Mouse (Mus musculus): ENCODE measurements around the gene Rrn3. TPM values are rescaled to one million over a fixed set of nuclear protein-coding genes. Genes with fewer than 3 reads are reported as not detected.
"Not testable (repeated sequence)": the region's sequence is repeated elsewhere in the genome, so short reads cannot be mapped to it uniquely, and the experiment has no call there.

Rrn3 gene
- total RNA-seq, 4 experiments from 2014 or later = 47.4 to 55.0 (median 50.1) TPM

DNA sequence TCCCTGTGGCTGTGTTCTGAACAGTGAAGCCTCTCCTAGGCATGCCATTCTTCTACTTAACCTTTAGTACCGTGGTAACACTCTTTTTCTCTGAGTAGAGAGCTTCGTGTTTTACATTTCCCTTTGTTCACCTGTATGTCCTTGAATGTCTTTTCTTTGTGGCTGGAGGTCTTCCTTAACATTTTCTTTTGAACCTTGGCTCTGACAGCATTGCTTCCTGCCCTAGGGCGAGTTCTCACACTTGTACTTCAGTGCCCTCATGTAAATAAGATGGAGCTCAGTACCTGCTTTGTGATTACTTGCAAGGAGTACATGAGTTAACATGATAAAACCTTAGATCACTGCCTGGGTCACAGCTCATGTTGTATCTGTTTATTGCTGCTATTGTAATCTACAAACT lies 5.4 kb downstream of the Rrn3 start:
- no peak for DNase-seq

DNA sequence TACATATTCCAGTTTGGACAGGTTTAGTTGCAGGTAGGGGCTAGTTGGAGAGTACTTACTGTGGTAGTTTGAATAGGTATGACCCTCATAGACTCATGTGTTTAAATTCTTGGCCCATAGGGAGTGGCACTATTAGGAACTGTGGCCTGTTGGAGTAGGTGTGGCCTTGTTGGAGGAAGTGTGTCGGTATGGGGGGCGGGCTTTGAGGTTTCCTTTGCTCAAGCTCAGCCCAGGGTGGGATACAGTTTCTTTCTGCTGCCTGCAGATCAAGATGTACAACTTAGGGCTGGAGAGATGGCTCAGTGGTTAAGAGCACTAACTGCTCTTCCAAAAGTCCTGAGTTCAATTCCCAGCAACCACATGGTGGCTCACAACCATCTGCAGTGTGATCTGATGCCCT lies 12.9 kb downstream of the Rrn3 start:
- not testable (repeated sequence) for DNase-seq

DNA sequence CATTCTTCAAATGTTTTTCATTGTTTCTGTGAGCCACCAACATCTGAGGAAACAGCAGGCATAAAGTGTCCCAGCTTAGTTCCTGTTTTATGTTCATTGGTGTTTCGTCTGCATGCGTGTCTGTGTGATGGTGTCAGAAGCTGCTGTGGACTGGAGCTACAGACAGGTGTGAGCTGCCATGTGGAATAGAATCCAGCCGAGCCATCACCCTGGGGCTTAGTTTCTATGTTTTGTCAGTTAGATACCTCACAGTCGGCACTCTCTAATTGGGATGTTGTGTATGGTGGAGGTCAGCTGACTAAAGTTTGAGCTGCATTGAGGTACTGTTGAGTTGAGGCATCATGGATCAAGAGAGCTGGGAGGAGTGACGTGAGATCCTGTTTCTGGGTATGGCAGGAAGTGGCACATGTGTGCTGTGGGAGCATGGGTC lies 16.3 kb downstream of the Rrn3 start:
- DNase-seq = no peak

DNA sequence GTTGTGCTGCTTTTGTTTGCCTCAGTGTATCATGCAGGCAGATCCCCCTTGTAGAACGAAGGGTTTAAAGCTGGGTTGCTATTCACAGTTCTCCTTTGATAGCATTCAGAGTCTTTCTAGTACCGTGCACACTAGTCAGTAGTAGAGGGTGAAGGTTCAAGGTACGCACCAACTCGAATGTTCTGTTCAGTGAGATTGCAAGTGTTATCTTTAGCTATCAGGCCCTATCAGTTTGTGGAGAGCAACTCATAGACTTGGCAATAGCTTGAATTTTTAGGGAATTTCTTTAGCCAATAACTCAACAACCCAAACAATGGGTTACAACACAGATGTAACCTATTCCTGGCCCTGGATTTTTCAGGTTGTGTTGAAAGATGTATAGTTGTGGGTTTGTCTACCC lies 20.7 kb downstream of the Rrn3 start:
- no peak for DNase-seq

DNA sequence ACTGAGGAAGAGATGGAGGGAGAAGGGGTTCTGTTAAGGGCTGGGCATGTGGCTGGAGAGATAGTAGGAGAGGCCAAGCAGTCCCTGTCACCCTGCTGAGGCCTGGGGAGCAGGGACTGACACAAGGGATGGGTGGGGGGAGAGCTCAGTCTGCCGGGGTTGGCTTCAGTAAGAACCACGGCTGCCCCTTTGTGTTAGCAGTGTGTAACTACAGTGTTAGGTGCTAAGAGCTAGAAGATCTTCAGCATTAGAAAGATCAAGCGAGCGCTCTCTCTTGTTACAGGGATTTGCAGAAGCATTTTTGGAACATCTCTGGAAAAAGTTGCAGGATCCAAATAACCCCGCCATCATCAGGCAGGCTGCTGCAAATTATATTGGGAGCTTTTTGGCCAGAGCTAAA lies 24.2 kb downstream of the Rrn3 start:
- no peak for DNase-seq

DNA sequence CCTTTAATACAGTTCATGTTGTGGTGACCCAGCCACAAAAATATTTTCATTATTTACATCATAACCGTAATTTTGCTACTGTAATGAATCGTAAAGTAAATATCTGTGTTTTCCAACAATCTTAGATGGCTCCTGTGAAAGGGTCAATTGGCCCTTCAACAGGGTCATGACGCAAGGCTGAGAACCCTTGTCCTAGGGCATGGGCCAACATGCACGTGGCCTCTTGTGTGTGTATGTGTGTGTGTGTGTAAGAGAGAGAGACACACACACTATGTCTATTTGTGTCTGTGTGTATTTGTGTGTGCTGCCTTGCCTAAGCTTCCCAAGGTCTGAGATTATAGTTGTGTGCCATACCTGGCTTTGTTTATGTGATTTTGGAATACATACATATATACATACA lies 27.1 kb downstream of the Rrn3 start:
- no peak for DNase-seq

DNA sequence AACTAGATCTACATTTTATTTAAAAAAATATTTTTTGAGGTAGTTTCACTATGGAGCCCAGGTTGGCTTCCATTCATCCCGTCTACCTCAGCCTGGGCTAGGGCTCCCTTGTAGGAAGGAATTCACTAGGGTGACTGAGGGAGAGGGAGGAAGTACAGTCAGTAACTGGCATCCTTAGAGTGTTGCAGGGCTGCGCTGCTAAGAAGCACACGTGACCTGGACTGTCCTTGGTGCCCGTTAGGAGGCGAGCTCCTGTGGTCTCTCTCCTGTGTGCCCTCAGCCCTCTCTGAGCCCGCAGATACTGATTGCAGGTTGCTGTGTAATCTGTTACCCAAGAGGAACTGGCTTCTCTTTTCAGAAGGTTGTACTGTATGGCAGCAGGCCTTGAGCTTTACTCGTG lies 27.9 kb downstream of the Rrn3 start:
- no peak for DNase-seq

DNA sequence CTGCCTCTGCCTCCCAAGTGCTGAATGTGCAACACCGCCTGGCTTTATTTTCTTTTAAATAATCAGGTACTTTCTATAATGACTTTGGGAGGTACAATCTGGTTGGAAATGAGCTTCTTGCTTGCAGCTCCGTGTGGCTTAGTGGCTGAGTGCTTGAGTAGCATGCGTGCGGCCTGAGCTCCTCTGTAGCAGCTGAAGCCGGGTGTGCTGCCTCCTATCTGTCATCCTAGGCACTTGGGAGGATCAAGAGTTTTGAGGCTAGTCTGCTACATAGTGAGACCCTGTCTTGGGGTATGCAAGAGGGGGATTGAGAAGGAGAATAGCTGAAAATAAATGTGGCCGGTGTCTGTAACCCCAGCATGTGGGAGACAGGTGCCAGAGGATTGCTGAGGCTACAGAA lies 31.6 kb downstream of the Rrn3 start:
- DNase-seq = no peak

DNA sequence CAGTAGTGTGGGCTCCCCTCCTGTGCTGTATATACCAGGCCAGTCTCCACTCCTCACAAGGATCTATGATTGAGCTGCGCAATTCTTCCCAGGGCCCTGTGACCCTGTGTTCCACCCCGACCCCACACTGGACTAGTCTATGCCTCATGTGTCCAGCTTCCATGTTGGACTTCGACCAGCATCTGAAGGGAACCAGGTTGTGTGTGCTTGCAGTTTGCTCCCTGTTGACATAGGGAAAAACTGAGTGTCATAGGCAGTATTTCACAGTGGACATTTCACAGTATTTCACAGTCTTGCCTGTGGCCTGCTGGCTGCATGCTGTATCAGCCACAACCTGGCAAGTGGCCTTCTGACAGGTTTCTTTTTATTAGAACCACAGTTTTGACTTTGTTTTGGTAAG lies 32.7 kb downstream of the Rrn3 start:
- DNase-seq = no peak

DNA sequence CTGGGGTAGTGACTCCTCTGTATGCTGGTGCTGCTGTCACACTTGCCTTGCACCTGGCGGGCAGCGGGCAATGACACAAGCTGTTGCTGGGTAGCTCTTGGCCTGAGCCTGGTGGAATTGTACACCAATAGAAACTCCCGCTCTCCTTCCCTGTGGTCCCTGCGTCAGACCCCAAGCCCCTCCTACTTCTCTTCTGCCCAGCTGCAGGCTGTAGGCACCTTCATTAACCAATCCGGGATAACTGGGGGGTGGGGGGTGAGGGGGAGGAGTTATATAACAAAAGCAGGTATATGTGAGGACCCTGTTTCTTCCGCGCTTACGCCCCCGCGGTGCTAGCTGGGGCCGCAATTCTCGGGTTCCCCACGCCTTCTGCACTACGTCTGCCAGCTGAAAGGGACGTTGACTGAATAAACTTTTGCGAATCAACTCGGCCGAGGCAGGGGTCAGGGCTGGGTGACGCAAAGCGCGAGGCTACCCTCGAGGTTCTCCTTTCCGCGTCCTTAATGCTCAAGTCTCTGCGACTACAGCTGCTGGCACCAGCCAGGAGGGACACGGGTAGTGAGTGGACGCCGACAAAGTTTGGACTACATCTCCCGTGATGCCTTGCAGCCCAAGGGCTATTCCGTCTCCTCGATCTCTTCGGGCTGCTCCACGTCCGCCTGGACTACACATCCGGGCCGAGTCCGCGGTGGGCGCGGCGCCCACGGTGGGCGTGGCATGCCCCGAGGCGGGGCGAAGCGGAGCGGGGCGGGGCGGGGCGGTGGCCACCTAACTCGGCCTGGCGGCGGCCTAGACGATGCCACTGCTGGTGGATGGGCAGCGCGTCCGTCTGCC lies 38.3 kb downstream of the Rrn3 start, which contains the start of gene Ntan1:
Ntan1 (plus strand) TSS at position 286 of the 834 bp plus-strand sequence.
- peak; percentile 95 for DNase-seq

DNA sequence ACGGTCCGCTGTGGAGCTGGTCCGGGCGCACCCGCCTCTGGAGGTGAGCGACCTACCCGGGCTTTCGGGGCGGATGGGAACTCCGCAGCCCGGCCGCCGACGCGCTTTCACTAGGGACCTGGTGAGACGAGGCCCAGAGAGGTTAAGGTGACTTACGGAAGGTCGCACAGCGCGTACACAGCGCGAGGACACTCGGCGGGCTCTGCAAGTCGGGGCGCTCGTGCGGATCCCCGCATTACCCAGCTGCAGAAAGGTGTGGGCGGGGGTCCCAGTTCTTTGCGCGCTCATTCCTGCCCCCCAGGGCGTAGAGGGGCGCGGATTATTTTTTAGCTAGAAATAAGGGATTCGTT lies 38.9 kb downstream of the Rrn3 start:
- DNase-seq = no peak

DNA sequence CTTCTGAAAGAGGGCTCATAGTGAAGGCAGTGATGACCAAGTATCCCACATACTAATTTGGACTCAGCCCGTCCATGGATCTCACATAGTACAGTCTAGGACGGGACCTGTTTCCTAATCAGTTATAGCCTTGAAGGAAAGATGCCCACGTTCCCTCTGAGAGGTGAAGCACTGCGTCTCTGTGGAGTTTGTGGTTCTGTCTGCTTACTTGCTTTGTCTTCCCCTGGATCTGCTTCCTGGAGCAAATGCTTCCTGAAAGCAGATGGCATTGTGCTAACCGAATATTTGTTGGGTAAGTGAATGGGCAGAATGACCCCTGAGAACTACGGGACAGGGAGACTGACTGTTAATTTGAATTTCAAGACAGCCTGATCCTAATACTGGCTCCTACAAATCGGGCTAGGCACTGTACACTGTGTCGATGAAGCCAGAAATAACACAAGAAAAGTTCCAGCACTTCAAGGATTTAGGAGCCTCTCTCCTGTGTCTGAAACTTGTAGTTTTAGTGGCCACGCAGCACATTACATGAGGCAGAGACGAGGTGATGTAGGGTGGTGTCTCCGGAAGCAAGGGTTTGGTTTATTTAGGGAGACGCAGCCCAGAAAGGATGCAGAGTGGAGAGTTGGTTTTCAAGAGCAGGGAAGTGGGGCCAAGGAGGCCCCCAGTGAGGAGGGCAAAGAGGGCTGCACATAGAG lies 39.4 kb downstream of the Rrn3 start:
- no peak for DNase-seq

DNA sequence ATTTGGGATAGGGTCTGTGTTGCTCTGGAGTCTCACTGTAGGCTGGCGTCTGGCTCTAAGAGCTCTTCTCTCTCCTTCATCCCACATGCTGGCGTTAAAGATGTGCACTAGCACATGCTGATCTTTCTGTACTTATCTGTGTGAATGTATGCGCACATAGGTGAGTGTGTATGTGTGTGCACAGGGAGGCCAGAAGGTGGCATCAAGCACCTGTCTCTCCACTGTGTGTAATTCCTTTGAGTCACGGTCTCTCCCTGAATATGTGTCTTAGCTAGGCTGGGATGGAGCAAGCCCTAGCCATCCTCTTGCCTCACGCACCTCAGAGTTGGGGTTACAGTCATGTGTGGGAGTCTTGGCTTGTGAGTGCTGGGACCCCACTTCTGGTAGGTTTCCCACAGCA lies 40.3 kb downstream of the Rrn3 start:
- no peak for DNase-seq

DNA sequence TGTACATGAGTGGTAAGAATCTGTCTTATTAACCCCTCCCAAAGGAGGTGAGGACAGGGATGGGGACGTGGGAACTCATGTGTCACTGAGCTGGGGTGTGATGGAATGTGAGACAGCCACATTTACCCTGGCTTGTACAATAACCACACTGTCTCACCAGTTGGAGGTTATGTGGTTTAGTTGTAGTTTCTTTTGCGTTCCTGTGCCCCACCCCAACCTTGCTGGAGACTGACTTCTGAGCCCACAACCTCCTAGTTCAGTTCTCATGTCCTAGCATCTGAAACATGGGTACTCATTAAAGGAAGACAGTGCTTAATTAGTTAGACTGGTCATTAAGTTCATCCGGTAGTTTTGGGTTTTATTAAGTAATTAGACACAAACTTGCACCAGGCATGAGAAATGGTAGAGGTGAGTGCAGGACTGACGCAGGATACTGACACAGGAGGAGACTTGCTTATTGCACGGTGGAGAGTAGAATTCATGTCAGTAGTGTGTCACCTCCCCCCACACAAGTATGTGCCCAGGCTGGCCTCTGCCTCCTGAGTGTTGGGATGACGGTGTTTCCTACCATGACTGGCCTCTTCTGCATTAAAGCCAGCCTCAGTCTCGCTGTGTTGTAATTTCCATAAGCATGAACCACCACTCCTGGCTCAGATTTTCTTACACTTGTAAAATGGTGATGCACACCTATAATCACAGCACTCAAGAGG lies 45.4 kb downstream of the Rrn3 start:
- no peak for DNase-seq

DNA sequence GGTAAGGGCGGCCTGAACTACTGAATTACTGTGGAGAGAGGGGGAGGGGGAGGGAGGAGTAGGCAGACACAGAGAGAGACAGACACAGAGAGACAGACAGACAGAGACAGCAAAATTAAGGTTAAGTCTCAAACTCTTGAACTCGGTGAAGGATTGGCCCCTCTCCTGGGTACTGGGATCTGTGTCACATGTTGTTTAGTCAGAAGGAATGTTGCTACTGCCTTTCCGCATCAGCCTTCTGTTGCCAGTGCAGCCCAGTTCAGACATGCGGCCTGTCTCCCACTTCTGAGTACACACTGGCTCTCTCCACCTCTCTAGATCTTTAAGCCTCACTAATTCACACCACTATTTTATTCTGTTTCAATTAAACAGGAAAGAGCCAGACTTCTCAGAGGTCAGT lies 46.0 kb downstream of the Rrn3 start:
- DNase-seq = no peak

DNA sequence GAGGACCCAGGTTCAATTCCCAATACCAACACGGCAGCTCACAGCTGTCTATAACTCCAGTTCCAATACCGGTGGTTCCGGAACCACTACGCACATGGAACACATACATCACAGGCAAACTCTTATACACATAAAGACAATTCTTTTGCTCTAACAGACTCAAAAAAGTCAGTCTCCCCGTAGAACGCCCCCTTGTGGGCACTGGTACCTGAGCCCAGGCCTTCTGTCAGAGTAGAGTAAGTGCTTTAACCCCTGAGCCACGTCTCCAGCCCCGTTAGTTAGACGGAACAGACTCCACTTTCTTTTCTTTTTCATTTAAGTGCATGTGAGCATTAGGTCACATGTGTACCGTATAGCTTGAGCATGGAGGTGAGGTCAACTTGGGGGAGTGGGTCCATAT lies 49.9 kb downstream of the Rrn3 start:
- no peak for DNase-seq

DNA sequence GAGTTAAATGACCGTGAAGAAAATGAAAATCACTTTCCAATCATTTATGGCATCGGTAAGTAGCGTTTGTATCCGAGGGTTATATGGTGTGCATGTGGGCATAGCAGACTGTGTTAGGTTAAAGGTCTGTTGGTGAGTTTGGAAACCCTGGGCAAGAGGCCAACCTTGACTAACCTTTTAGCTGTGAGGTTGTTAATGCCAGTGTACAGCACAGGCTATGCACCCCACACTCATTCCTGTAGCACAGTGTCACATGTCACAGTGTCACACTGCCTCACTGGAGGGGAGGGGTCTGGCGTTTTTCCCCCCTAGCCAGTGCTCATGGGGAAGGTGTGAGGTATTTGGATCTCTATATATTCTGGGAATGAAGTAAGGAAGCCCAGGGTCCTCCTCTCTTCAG lies 51.1 kb downstream of the Rrn3 start:
- DNase-seq = no peak

DNA sequence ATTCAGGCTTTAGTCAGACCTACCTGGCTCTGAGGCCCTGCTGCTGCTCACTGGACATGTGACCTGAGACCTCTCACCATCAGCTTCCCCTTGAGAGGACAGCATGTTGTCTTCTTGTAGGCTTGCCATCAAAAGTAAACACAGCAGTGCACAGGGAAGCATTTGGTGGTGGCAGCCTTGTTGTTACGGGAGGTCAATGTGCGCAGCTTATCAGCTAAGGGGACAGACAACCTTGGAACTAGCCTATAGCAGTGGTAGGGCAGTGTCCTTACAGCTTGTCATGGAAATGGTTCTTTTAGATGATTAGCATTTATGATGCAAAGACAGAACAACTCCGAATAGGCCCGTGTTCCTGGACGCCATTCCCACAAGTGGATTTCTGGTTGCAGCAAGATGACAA lies 53.9 kb downstream of the Rrn3 start:
- no peak for DNase-seq

DNA sequence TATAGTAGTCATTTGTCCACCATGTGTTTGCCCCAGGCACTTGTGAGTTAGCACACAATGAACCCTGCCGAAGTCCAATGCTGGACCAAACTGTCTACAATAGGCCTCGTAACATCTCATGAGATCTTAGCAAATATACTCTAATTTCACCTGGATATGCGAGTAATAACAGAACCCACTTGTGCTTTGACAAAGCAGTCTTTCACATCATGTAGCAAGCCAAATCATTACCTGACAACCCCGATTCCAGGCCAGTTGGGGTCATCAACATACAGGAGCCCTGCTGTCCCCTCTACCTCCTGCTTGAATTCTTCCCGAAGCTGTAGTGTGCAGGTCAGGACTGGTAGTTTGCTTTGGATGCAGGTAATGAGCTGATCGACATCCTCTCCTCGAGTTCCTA lies 59.5 kb downstream of the Rrn3 start:
- DNase-seq = no peak

DNA sequence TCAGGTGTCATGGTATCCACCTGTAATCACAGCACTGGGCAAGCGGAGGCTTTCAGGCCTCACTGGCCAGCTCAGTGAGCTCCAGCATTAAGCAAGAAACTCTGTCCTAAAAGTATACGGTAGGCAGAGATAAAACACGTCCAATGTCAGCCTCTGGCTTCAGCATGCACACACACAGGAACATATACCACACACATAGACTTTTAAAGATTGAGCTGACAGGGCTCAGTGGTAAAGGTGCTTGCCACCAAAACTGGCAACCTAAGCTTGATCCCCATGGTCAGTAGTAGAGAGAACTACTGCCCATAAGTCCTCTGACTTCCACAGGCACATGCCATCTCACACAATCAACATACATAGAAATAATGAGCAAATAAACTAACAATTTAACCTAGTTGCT lies 60.4 kb downstream of the Rrn3 start:
- no peak for DNase-seq

DNA sequence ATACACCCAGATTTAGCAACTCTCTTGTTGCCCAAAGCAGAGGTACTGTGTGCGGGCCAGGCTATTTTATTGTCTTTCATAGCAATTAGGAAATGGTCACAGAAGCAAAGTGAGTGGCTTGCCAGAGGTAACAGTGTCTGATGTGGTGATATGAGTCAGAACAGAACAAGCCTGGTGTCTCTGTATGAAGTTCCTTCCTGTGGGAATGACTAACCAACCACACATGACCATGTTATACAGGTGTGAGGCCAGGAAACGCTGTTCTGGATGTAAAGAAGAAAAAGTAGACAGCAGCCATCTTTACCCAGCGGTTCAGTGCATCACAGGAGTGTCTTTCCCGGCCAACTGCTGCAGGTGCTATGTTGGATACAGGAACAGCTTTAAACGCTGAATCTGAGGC lies 64.5 kb downstream of the Rrn3 start:
- DNase-seq = no peak

DNA sequence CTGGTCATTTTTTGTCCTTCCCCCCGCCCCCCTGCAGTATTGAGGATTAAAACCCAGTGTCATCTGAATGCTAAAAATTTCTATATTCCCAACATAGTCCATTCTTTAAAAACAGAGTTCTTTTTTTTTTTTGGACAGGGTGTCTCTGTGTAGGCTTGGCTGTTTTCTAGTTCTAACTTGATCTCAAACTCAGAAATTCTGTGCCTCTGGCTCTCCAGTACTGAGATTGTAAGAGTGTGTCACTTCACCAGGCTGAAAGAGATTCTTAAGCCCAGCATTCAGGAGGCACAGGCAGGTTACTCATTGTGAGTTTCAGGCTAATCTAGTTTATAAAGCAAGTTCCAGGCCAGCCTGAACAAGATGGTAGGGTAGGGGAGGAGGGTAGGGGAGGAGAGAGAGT lies 66.2 kb downstream of the Rrn3 start:
- no peak for DNase-seq

DNA sequence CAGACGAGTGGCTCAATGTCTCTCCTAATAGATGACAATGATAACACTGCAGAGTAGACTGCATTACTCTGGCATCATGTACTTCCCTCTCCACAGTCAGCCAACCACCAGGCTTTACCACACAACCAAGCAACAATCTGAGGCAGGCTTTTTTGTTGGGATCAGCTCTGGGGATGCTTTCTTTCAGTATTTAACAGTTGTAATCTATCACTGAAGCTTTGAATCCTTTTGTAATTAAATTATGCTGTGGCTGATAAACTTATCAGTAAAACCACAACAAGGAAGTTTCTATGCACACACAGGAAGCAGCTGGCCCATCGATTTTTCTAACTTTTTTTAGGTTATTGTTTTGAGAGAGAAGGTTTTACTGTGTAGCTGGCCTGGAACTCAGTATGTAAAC lies 67.8 kb downstream of the Rrn3 start:
- DNase-seq = no peak

DNA sequence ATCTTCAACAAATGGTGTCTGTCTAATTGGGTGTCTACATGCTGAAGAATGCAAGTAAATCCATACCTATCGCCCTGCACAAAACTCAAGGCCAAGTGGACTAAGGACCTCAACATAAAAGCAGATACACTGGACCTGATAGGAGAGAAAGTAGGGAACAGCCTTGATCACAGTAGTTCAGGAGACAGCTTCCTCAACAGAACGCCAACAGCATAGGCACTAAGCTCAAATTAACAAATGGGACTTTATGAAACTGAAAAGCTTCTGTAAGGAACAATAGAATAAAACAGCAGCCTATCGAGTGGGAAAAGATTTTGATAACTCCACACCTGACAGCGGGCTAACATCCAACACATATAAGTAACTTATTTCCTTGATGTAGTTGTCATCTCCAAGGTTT lies 70.9 kb downstream of the Rrn3 start:
- no peak for DNase-seq

All from adrenal gland, adult 8-10 months (tissue).